Mouse (Mus musculus) cortical plate, adult 2 months (tissue): ENCODE measurements around the gene Galnt2.

Experiments
- CTCF ChIP-seq: fragments of 200-500 bp; IDR thresholded peaks from 2 replicates; pipeline ENCODE4 v1.5.1; 2011; ENCODE audit warnings: mild to moderate bottlenecking, control low read depth, low read length; ENCODE audit not compliant: insufficient read depth; ENCODE audit errors: extremely low read depth
- POLR2A ChIP-seq: fragments of 200-500 bp; IDR thresholded peaks from 2 replicates; pipeline ENCODE4 v1.6.1; 2011; ENCODE audit warnings: mild to moderate bottlenecking, low read length, control low read depth; ENCODE audit not compliant: insufficient read depth; ENCODE audit errors: extremely low read depth

GRCm38 (mm10) chr8:124240932-124241331 lies 9.7 kb downstream of the Galnt2 start:
- TF ChIP-seq POLR2A (no peak), CTCF (no peak)
